Mouse (Mus musculus): ENCODE data around the gene Gm39115.

DNA sequence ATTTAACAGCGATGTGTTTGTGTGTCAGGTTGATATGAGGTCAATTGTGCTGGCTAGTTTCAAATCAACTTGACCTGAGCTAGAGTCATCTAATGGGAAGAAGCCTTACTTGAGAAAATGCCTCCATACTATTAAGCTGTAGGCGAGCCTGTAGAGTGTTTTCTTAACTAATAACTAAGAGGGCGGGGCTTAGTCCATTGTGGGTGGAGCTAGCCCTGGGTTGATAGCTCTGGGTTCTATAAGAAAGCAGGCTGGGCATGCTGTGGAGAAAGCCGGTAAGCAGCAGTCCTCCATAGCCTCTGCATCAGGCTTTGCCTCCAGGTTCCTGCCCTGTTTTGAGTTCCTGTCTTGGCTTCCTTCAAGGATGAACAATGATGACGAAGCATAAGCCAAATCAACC is 31.1 kb downstream of the Gm39115 start:
- TF ChIP-seq POLR2A (IDR thresholded peaks at IDR 0.05; ENCODE audit: low read depth, low read length) (no peak), CTCF (conservative IDR thresholded peaks at IDR 0.05; ENCODE audit: insufficient read depth, insufficient read length, low read depth, low read length) (no peak)

All from kidney, adult 2 months (tissue).